Mouse (Mus musculus): ENCODE measurements around the gene Epb41. TPM values are rescaled to one million over a fixed set of nuclear protein-coding genes. Genes with fewer than 3 reads are reported as not detected.

Gene Epb41
- polyA plus RNA-seq, 1 experiment = 15.7 TPM

DNA sequence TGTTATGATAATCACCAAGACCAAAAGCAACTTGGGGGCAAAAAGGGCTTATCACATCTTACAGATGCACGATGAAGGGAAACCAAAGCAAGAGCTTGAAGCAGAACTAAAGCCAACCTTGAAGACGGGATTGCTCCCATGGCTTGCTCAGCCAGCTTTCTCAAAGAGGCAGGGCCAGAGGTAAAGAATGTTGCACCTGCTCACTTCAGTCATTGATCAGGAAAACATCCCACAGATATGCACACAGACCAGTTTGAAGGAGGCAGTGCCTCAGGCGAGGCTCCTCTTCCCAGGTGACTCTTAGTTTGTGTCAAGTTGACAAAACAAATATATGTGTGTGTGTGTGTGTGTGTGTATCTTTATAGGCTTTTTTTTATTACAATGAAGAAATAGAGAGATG, 59.7 kb downstream of the Epb41 start:
- WGBS = 68% methylated on average over 3 of the region's 3 CpGs
- H3K4me3 ChIP-seq (ENCODE audit: low read depth, low read length) = no peak overlapping the region
- TF ChIP-seq POLR2A (IDR thresholded peaks at IDR 0.05; ENCODE audit: low read depth, low read length) (no peak), CTCF (IDR thresholded peaks at IDR 0.05; ENCODE audit: extremely low read depth, insufficient read length, insufficient replicate concordance, low read depth, low read length) (no peak)
- H3K4me1 ChIP-seq (ENCODE audit: control insufficient read depth, insufficient read depth, insufficient read length, low read length) = no peaks in the 10 kb centered on the region
- H3K36me3 ChIP-seq (ENCODE audit: control insufficient read depth, insufficient read depth, low read length) = no peaks in the 10 kb centered on the region
- no peaks in the 10 kb centered on the region for H3K27me3 ChIP-seq (ENCODE audit: control insufficient read depth, insufficient read depth, low read length)
- H3K27ac ChIP-seq (ENCODE audit: insufficient read depth, low read depth, low read length) = no peak overlapping the region

- Histone ChIP-seq H3K27ac (ENCODE audit: insufficient read depth, low read depth, low read length) (no peak overlapping the region), H3K36me3 (ENCODE audit: control insufficient read depth, insufficient read depth, low read length) (peaks cover 5% of the 10 kb centered on the region), H3K27me3 (ENCODE audit: control insufficient read depth, insufficient read depth, low read length) (no peaks in the 10 kb centered on the region), H3K4me1 (ENCODE audit: control insufficient read depth, insufficient read depth, insufficient read length, low read length) (no peaks in the 10 kb centered on the region), H3K4me3 (ENCODE audit: low read depth, low read length) (no peak overlapping the region)
- WGBS = 95% methylated on average over 3 of the region's 3 CpGs
- TF ChIP-seq POLR2A (IDR thresholded peaks at IDR 0.05; ENCODE audit: low read depth, low read length) = no peak
- no peak for TF ChIP-seq CTCF (IDR thresholded peaks at IDR 0.05; ENCODE audit: extremely low read depth, insufficient read length, insufficient replicate concordance, low read depth, low read length)
Observed at GRCm38 (mm10) chr4:132011619-132012018, 63.5 kb downstream of the Epb41 start.

GRCm38 (mm10) chr4:132010416-132010815, 64.7 kb downstream of the Epb41 start:
- Histone ChIP-seq H3K36me3 (ENCODE audit: control insufficient read depth, insufficient read depth, low read length) (peaks cover 12% of the 10 kb centered on the region), H3K4me3 (ENCODE audit: low read depth, low read length) (no peak overlapping the region), H3K4me1 (ENCODE audit: control insufficient read depth, insufficient read depth, insufficient read length, low read length) (no peaks in the 10 kb centered on the region), H3K27ac (ENCODE audit: insufficient read depth, low read depth, low read length) (no peak overlapping the region), H3K27me3 (ENCODE audit: control insufficient read depth, insufficient read depth, low read length) (no peaks in the 10 kb centered on the region)
- TF ChIP-seq POLR2A (IDR thresholded peaks at IDR 0.05; ENCODE audit: low read depth, low read length) (no peak), CTCF (IDR thresholded peaks at IDR 0.05; ENCODE audit: extremely low read depth, insufficient read length, insufficient replicate concordance, low read depth, low read length) (no peak)
- 84% methylated on average over 8 of the region's 8 CpGs for WGBS

DNA sequence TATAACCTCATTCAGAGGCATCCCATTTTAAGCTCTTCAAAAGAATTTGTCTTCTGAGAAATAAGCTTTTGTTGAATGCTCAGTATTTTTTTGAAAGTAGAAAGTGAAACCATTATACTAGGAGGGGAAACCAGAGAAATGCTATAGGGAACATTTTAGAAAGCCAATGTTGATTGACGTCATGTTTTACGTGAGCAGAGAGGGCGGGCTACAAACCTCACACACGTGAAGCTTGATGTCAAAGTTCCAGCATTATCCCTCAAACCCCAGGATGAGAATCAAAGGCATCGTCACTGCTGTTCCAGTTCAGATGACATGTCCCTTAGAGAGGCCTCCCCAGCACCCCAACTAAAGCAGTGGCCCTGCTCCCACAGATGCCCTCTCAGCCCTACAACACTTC, 66.9 kb downstream of the Epb41 start:
- Histone ChIP-seq H3K27me3 (ENCODE audit: control insufficient read depth, insufficient read depth, low read length) (no peaks in the 10 kb centered on the region), H3K27ac (ENCODE audit: insufficient read depth, low read depth, low read length) (no peak overlapping the region), H3K4me3 (ENCODE audit: low read depth, low read length) (no peak overlapping the region), H3K4me1 (ENCODE audit: control insufficient read depth, insufficient read depth, insufficient read length, low read length) (no peaks in the 10 kb centered on the region), H3K36me3 (ENCODE audit: control insufficient read depth, insufficient read depth, low read length) (peaks cover 17% of the 10 kb centered on the region)
- 81% methylated on average over 5 of the region's 5 CpGs for WGBS
- TF ChIP-seq CTCF (IDR thresholded peaks at IDR 0.05; ENCODE audit: extremely low read depth, insufficient read length, insufficient replicate concordance, low read depth, low read length) (no peak), POLR2A (IDR thresholded peaks at IDR 0.05; ENCODE audit: low read depth, low read length) (no peak)

- TF ChIP-seq POLR2A (IDR thresholded peaks at IDR 0.05; ENCODE audit: low read depth, low read length) = no peak
- TF ChIP-seq CTCF (IDR thresholded peaks at IDR 0.05; ENCODE audit: extremely low read depth, insufficient read length, insufficient replicate concordance, low read depth, low read length) = no peak
- H3K27me3 ChIP-seq (ENCODE audit: control insufficient read depth, insufficient read depth, low read length) = no peaks in the 10 kb centered on the region
- H3K36me3 ChIP-seq (ENCODE audit: control insufficient read depth, insufficient read depth, low read length) = peaks cover 23% of the 10 kb centered on the region
- WGBS = 92% methylated on average over 7 of the region's 7 CpGs
- H3K4me1 ChIP-seq (ENCODE audit: control insufficient read depth, insufficient read depth, insufficient read length, low read length) = no peaks in the 10 kb centered on the region
- H3K4me3 ChIP-seq (ENCODE audit: low read depth, low read length) = no peak overlapping the region
- H3K27ac ChIP-seq (ENCODE audit: insufficient read depth, low read depth, low read length) = no peak overlapping the region
Observed at GRCm38 (mm10) chr4:132007123-132007522, 68.0 kb downstream of the Epb41 start.

DNA sequence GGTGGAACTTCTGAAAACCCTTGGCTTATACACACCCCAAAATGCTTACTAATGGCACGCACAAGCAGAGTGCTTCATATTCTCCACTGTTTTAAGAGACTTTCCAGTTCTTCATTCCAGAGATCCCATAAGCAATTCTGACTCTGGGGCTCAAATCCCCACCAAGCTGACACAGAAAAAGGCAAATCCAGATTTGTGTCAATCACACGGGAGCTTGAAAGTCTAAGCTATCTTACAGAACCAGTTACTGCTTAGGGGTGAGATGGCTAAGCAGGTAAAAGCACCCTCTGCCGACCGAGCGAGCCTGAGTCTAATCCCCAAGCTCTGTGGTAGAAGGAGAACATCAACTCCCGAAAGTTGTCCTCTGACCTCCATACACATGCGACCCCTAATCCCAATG, 76.5 kb downstream of the Epb41 start:
- no peaks in the 10 kb centered on the region for H3K27me3 ChIP-seq (ENCODE audit: control insufficient read depth, insufficient read depth, low read length)
- H3K27ac ChIP-seq (ENCODE audit: insufficient read depth, low read depth, low read length) = no peak overlapping the region
- H3K4me1 ChIP-seq (ENCODE audit: control insufficient read depth, insufficient read depth, insufficient read length, low read length) = no peaks in the 10 kb centered on the region
- peaks cover 29% of the 10 kb centered on the region for H3K36me3 ChIP-seq (ENCODE audit: control insufficient read depth, insufficient read depth, low read length)
- TF ChIP-seq CTCF (IDR thresholded peaks at IDR 0.05; ENCODE audit: extremely low read depth, insufficient read length, insufficient replicate concordance, low read depth, low read length) (no peak), POLR2A (IDR thresholded peaks at IDR 0.05; ENCODE audit: low read depth, low read length) (no peak)
- H3K4me3 ChIP-seq (ENCODE audit: low read depth, low read length) = no peak overlapping the region
- WGBS = 94% methylated on average over 7 of the region's 7 CpGs

DNA sequence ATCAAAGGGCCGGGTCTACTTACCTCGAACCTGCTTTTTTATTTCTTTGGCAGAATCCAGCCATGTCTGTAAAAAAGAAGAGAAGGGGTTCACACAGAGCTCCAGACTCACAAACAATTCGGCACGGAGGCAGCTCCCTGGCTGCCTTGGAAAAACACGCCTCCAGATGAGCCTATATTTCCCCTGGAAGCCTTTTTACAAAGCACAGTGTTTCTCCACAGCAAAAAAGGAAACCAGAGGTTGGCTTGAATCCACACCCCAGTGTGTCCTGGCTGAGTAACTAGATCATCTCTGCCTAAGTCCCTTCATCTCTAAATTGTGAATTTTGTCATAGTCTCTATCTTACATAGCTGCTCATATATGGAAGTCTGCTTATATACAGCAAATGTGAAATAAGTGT, 77.6 kb downstream of the Epb41 start:
- no peak for TF ChIP-seq POLR2A (IDR thresholded peaks at IDR 0.05; ENCODE audit: low read depth, low read length)
- TF ChIP-seq CTCF (IDR thresholded peaks at IDR 0.05; ENCODE audit: extremely low read depth, insufficient read length, insufficient replicate concordance, low read depth, low read length) = no peak
- no peaks in the 10 kb centered on the region for H3K27me3 ChIP-seq (ENCODE audit: control insufficient read depth, insufficient read depth, low read length)
- no peak overlapping the region for H3K4me3 ChIP-seq (ENCODE audit: low read depth, low read length)
- peaks cover 19% of the 10 kb centered on the region for H3K36me3 ChIP-seq (ENCODE audit: control insufficient read depth, insufficient read depth, low read length)
- no peak overlapping the region for H3K27ac ChIP-seq (ENCODE audit: insufficient read depth, low read depth, low read length)
- H3K4me1 ChIP-seq (ENCODE audit: control insufficient read depth, insufficient read depth, insufficient read length, low read length) = no peaks in the 10 kb centered on the region
- WGBS = 85% methylated on average over 5 of the region's 5 CpGs

DNA sequence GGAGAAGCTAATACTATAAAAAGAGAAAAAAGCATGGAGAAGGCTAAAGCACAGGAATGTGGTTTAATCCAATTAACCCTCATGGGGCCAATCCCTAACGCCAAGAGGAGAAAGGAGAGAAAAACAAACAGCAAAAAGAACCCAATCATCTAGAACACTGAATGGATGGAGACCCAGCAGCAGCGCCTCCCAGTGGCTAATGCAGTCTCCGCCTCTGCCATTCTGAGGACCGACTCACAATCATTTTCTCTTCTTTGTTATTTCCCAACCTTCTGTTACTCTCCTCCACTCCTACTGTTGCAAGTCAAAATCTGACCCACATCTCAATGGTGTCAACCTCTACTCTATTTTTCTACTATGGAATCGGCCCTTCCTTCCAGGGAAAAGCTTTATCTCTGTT, 78.1 kb downstream of the Epb41 start:
- 76% methylated on average over 5 of the region's 5 CpGs for WGBS
- TF ChIP-seq CTCF (IDR thresholded peaks at IDR 0.05; ENCODE audit: extremely low read depth, insufficient read length, insufficient replicate concordance, low read depth, low read length) = no peak
- no peak for TF ChIP-seq POLR2A (IDR thresholded peaks at IDR 0.05; ENCODE audit: low read depth, low read length)

More for the DNA sequence above, 78.1 kb downstream of the Epb41 start:
- H3K4me3 ChIP-seq (ENCODE audit: low read depth, low read length) = no peak overlapping the region
- no peaks in the 10 kb centered on the region for H3K27me3 ChIP-seq (ENCODE audit: control insufficient read depth, insufficient read depth, low read length)
- no peak overlapping the region for H3K27ac ChIP-seq (ENCODE audit: insufficient read depth, low read depth, low read length)
- no peaks in the 10 kb centered on the region for H3K4me1 ChIP-seq (ENCODE audit: control insufficient read depth, insufficient read depth, insufficient read length, low read length)
- H3K36me3 ChIP-seq (ENCODE audit: control insufficient read depth, insufficient read depth, low read length) = peaks cover 19% of the 10 kb centered on the region
